Mouse (Mus musculus): Measurements from ENCODE around the gene Ube2v1. TPM values are rescaled to one million over a fixed set of nuclear protein-coding genes. Genes with fewer than 3 reads are reported as not detected.

The Ube2v1 gene
- polyA plus RNA-seq, 1 experiment from 2014 or later = 416 TPM

DNA sequence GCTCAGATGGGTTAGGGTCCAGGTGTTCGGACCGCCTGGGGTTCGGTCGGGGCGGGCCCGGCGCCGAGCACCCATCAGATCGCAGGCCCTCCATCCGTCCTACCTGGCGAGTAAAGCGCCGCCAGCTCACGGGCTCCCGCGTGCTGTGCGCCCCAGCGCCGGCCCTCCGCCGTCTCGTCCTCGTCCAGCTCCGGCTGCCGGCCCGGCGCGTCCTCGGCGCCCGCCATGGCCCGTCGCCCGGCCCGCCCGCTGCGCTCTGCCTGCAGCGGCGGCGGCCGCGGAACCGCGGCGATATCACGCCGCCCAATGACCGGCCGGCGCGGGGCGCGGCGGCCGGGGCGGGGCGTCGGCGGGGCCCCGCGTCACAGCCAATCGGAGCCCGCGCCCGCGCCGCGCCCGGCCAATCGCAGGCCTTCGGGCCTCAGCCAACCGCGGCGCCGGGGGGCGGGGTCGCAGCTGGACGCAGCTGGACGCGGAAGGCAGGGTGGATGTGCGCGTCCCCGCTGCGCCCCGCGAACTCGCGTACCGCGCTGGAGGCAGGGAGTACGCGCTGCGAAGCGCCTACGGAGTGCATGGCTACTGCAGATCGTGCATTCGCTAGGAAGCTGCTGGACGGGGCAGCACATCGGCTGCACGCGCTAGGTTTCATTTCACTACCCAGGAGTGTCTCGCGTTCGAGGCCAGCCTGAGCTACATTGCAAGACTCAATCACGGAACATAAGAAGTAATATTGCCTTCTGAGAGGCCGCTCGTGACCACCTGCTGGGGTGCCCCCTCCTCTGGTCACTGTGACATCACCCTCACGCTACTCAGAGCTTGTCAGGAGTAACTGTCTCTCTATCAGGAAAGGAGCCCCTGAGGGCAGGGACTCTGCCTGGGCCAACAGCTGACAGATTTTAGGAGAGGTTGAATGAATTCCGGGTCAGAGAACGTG, 29.6 kb upstream of the Ube2v1 start, which contains the start of gene Gm20431:
Gm20431 (minus strand) TSS at position 227 of the 934 bp plus-strand sequence.
- peak within 1 kb of the TSS; percentile 90 for H3K27ac ChIP-seq
- WGBS = under 1% methylated on average over 109 of the region's 110 CpGs

DNA sequence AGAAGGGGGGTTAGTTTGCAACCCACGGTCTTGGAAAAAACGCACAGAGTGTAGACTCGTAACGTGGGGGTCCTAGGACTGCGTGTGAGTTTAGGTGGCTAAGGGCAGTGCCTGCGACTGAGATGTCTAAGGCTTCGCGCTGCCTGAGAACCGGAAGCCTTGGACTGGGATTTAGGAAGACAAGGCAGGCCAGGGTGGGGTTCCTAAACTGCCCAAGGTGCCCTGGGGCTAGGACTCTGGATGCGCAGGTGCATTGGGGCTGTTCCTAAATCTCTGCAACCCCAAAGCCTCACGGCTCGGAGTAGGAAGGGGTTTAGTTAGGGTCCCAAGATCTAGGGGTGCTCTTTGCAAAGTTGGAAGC, 28.7 kb upstream of the Ube2v1 start:
- H3K4me1 ChIP-seq = peaks cover 51% of the 10 kb centered on the region
- H3K36me3 ChIP-seq (replicated peaks) = peaks cover 21% of the 10 kb centered on the region
- H3K27ac ChIP-seq = peak overlapping the region; percentile 90
- DNase-seq (ENCODE audit: extremely low spot score, low spot score) = peak; percentile 28
- H3K27me3 ChIP-seq (ENCODE audit: poor library complexity, severe bottlenecking) = peaks cover 17% of the 10 kb centered on the region
- 2% methylated on average over 12 of the region's 12 CpGs for WGBS
- peak overlapping the region; percentile 89 for H3K4me3 ChIP-seq
- H3K9me3 ChIP-seq = no peaks in the 10 kb centered on the region

More for the DNA sequence above, 29.6 kb upstream of the Ube2v1 start, which contains the start of gene Gm20431:
- peak; percentile 87 for DNase-seq (ENCODE audit: extremely low spot score, low spot score)
- Histone ChIP-seq H3K36me3 (replicated peaks) (peaks cover 20% of the 10 kb centered on the region), H3K4me3 (peak within 1 kb of the TSS; percentile 89), H3K27me3 (ENCODE audit: poor library complexity, severe bottlenecking) (peaks cover 17% of the 10 kb centered on the region), H3K4me1 (peaks cover 50% of the 10 kb centered on the region), H3K9me3 (no peaks in the 10 kb centered on the region)

DNA sequence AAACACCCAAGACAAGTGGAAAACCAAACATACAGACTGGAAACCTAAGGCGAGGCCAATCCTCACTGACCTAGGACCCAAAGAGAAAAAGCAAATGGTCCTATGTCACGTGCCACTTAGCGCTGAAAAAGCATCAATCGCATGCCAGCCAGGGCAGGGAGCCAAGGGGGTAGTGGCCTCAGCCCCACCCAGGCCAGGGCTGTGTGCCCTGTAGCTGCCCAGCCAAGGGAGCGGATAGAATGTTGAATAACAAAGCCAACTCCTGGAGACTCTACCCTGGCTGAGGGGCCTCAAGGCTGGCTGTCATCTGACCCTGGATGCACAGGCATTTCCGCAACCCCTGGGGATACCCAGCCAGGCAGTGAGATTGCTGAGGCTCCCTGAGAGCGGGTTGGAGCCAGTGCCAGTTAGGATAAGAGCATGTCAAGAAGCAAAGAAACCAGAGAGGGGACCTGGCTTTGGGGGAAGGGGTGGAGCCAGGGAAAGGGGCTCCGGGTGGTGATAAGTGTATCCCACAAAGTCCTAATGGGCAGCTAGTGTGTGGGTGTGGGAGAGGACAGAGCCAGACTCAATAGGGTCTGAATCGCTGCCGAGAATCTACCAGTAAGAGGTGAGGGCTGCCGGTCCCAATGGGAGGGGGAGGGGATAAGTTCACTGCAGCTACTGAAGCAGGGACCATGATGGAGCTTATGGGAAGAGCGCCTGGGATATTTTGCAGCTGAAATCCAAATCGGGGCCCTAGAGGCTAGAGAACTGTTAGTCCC, 28.1 kb upstream of the Ube2v1 start:
- H3K36me3 ChIP-seq (replicated peaks) = peaks cover 22% of the 10 kb centered on the region
- peak overlapping the region; percentile 89 for H3K4me3 ChIP-seq
- H3K4me1 ChIP-seq = peaks cover 51% of the 10 kb centered on the region
- no peak for DNase-seq (ENCODE audit: extremely low spot score, low spot score)
- H3K27ac ChIP-seq = peak overlapping the region; percentile 90
- H3K9me3 ChIP-seq = no peaks in the 10 kb centered on the region
- peaks cover 17% of the 10 kb centered on the region for H3K27me3 ChIP-seq (ENCODE audit: poor library complexity, severe bottlenecking)
- WGBS = 30% methylated on average over 13 of the region's 13 CpGs

DNA sequence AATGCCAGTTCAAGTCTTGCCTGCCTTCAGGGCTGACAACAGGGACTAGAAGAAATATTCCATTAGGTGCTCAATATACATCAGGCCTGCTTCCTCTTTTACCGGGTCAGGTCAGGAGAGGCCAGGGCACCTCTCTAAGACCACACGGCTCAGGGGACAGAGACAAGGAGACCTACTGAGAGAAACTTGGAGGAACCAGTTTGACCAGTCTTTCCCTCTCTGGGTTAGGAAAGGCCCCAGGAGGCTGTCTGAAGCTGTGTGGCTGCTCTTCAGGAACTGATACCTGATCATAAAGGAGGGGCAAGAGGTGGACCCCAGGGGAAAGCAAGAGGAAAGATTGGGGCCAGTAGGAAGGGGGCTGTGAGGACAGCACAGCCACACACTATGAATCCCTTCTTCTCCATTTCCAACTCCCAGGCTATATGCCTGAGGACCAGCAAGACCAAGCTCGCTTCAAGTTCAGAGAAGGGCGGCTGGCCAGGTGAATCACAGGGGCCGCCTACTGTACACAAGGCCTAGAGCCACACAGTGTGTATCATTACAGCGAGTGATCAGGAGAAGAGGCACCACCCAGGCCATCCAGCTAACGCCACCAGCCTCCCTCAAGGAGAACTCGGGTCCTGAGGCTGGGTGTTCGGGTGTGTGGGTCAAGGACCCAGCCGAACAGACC, 27.4 kb upstream of the Ube2v1 start:
- DNase-seq (ENCODE audit: extremely low spot score, low spot score) = no peak
- Histone ChIP-seq H3K36me3 (replicated peaks) (peaks cover 29% of the 10 kb centered on the region), H3K27ac (peak overlapping the region; percentile 4; the same call in 1 of the 2 replicates), H3K4me1 (peaks cover 51% of the 10 kb centered on the region), H3K27me3 (ENCODE audit: poor library complexity, severe bottlenecking) (peaks cover 17% of the 10 kb centered on the region), H3K9me3 (no peaks in the 10 kb centered on the region), H3K4me3 (peak overlapping the region; percentile 89)
- WGBS = 72% methylated on average over 10 of the region's 10 CpGs

DNA sequence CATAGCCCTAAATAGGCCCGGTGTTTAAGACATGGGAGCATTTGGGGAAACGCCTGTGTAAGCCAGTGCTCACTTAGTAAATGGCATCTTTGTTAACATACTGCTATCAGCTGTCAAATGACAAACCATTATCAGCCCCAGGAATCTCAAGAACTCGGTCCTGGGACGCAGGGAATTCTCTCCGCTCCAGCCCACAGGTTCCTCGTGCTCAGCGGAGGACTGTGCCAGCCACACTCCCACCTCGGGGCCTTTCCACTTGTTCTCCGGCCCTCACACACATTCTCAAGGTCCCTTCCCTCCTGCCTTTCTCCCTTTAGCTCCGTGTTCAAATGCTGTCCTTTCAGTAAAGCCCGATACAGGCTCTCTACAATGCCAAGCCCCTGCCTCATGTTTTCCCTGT, 26.8 kb upstream of the Ube2v1 start:
- Histone ChIP-seq H3K4me3 (no peak overlapping the region), H3K27me3 (ENCODE audit: poor library complexity, severe bottlenecking) (peaks cover 17% of the 10 kb centered on the region), H3K4me1 (peaks cover 51% of the 10 kb centered on the region), H3K27ac (no peak overlapping the region), H3K9me3 (no peaks in the 10 kb centered on the region), H3K36me3 (replicated peaks) (peaks cover 35% of the 10 kb centered on the region)
- DNase-seq (ENCODE audit: extremely low spot score, low spot score) = no peak
- 81% methylated on average over 11 of the region's 11 CpGs for WGBS

DNA sequence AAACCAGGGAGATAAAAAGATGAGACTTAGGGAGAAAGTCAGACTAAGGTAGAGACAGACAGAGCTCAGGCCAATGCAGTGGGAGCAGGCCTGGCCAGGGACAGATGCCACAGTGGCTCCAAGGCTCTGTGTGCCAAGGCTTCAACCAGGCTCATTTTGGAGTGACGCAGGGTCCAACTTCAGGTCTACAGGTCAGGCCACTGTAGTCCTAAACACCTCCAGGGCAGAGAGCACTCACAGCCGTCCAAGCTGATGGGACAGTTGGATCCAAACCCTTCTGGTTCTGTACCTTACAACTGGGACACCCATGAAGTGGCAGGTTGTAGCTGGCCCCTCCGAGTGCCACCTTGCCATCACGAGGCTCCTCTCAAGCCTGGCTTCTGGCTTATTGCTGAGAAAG, 26.1 kb upstream of the Ube2v1 start:
- WGBS = 90% methylated on average over 4 of the region's 4 CpGs

DNA sequence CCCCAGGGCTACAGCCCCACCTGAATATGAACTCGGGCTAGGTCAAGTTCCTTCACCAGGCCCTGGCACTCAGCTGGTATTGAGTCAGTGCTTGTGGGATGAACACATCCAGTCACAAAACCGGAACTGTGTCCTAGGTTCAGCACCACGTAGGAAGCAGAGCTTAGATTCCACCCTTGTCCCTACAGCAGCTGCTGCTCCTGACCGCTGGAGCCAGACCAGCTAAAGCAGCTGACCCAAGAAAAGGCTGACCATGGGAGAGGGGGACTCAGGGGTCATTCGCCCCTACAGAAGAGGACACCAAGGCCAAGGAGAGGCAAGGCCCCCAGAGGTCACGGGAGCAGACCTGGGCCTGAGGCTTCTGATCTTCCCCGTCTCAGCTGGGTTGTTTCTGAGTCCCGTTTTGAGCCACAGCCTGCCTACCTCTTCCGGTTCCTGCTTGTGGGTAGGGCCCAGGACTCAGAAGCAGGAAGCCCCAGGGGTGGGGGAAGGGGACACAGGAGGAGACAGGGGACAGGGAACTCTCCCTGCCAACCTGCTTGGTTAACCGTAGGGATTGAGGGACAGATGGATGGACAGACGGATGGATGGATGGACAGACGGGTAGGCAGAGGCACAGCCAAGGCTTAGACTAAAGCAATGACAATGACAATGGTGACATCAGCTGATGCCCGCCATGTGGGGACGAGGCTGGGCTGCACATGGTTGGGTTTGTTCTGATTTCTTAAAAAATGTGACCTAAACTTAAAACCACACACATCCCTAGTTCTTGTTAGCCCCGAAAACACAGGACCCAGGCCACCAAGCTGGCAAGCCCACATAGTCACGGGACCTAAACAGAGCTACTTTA, 25.0 kb upstream of the Ube2v1 start:
- 89% methylated on average over 16 of the region's 16 CpGs for WGBS
- H3K4me3 ChIP-seq = no peak overlapping the region
- H3K9me3 ChIP-seq = no peaks in the 10 kb centered on the region
- H3K27ac ChIP-seq = no peak overlapping the region
- peaks cover 54% of the 10 kb centered on the region for H3K36me3 ChIP-seq (replicated peaks)
- H3K4me1 ChIP-seq = peaks cover 43% of the 10 kb centered on the region
- H3K27me3 ChIP-seq (ENCODE audit: poor library complexity, severe bottlenecking) = peaks cover under 1% of the 10 kb centered on the region; the same call in 1 of the 2 replicates
- DNase-seq (ENCODE audit: extremely low spot score, low spot score) = no peak

More for the DNA sequence above, 26.1 kb upstream of the Ube2v1 start:
- DNase-seq (ENCODE audit: extremely low spot score, low spot score) = no peak
- H3K27ac ChIP-seq = no peak overlapping the region
- no peak overlapping the region for H3K4me3 ChIP-seq
- H3K27me3 ChIP-seq (ENCODE audit: poor library complexity, severe bottlenecking) = peaks cover 12% of the 10 kb centered on the region
- H3K4me1 ChIP-seq = peaks cover 51% of the 10 kb centered on the region
- H3K36me3 ChIP-seq (replicated peaks) = peaks cover 43% of the 10 kb centered on the region
- H3K9me3 ChIP-seq = no peaks in the 10 kb centered on the region

DNA sequence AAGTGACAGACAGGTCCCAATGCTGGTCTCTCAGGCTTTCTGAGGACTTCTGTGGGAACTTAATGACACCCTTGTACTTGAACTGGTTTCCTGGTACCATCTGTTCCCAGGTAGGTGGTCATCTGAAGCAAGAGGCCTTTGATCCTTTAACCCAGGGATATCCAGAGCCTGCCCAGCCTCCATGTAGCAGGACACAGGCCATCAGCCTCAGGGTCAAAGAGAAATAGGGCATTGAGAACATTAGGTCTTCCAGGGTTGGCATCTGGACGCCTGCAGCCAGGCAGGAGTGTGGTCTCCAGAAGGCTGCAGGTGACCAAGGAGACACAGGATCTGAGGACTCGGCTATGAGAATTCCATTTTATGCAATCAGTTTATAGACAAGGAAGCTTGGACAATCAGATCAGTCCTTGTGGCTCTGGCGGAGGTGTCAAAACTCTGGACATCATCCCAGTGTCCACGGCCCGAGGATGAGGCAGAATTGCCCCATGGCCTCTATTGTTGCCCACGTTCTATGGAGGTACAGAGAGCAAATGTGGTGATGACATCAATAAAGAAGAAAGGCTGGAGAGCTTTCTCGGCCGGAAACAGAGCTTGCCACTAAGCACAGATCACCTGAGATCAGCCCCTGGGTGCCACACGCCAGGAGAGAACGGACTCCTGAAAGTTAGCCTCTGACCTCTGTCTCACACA, 23.2 kb upstream of the Ube2v1 start:
- H3K9me3 ChIP-seq = no peaks in the 10 kb centered on the region
- no peak for DNase-seq (ENCODE audit: extremely low spot score, low spot score)
- H3K27me3 ChIP-seq (ENCODE audit: poor library complexity, severe bottlenecking) = no peaks in the 10 kb centered on the region
- peaks cover 67% of the 10 kb centered on the region for H3K36me3 ChIP-seq (replicated peaks)
- WGBS = 88% methylated on average over 10 of the region's 10 CpGs
- H3K4me3 ChIP-seq = no peak overlapping the region
- H3K27ac ChIP-seq = no peak overlapping the region
- H3K4me1 ChIP-seq = peaks cover 31% of the 10 kb centered on the region

DNA sequence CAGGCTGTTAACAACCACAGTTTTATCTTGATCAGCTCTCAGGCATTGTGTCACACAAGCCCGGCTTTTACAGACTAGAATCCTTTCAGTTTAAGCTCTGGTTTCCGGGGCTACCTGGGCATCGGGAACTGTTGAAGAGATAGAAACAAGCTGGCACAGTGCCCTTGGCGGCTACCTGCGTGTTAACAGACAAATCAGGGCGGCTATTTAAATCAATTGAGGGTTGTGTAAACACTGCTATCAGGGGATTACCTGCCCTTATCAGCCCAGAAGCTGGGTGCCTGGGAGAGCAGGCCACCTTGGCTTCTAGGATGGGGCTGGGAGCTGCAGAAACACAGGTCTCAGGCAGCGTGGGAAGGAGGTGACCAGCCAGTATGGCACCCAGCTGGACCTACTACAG, 20.8 kb upstream of the Ube2v1 start:
- Histone ChIP-seq H3K36me3 (replicated peaks) (peaks cover 82% of the 10 kb centered on the region), H3K27me3 (ENCODE audit: poor library complexity, severe bottlenecking) (no peaks in the 10 kb centered on the region), H3K4me3 (no peak overlapping the region), H3K4me1 (peaks cover 7% of the 10 kb centered on the region; the same call in 1 of the 2 replicates), H3K9me3 (no peaks in the 10 kb centered on the region), H3K27ac (no peak overlapping the region)
- 89% methylated on average over 7 of the region's 7 CpGs for WGBS
- no peak for DNase-seq (ENCODE audit: extremely low spot score, low spot score)

DNA sequence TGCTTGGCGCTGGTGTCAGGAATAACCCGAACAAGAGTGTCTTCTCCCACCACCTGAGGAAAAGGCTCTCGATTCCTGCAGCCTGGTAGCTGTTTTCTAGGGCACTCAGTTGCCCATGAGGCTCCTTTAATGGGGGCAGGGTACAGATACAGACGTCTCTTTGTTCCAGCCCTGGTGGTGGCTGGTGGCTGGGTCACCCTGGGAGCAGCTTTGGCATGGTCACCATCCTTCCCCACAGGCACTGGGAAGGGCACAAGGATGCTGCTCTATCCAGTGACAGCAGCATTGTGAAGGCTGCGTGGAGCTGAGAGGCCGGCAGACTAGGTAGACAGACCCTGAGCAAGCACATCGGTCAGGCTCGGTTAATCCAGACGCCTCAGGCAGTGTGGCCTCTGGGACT, 19.7 kb upstream of the Ube2v1 start:
- peaks cover 2% of the 10 kb centered on the region; the same call in 1 of the 2 replicates for H3K4me1 ChIP-seq
- WGBS = 85% methylated on average over 9 of the region's 9 CpGs
- peaks cover 80% of the 10 kb centered on the region for H3K36me3 ChIP-seq (replicated peaks)
- no peaks in the 10 kb centered on the region for H3K27me3 ChIP-seq (ENCODE audit: poor library complexity, severe bottlenecking)
- DNase-seq (ENCODE audit: extremely low spot score, low spot score) = no peak
- no peak overlapping the region for H3K4me3 ChIP-seq
- H3K9me3 ChIP-seq = no peaks in the 10 kb centered on the region
- H3K27ac ChIP-seq = no peak overlapping the region; the same call in 1 of the 2 replicates

DNA sequence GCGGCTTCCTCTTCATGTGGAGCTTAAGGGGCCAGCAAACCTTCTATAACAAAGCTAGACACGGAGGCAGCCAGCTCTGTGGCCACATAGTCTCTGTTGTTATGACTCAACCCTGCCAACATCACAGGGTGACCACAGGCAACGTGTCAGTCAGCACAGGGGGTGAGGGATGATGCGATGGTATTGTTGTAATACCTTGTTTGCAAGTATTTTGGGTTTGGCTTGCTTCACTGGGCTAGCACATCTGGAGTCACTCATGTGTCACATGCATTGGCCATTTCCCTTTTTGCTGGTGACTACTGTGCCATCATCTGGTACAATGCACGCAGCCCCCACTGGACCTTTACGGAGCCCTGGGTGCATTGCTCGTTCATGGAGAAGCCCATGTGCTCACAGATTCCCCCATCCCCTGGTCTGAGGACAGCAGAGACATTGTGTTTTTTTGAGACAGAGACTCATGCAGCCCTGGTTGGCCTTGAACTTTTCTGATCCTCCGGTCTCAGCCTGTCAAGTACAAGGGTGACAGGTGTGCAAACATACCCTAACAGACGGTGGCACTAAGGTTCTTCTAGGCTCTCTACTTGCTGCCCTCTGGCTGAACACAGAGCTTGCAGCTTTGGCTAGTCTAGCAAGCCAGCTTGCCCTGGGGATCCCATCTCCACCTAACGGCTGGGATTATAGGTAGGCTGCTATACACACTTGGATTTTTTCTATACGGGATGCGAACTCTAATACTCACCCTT, 17.6 kb upstream of the Ube2v1 start:
- Histone ChIP-seq H3K27me3 (ENCODE audit: poor library complexity, severe bottlenecking) (no peaks in the 10 kb centered on the region), H3K4me1 (no peaks in the 10 kb centered on the region; the same call in 1 of the 2 replicates), H3K4me3 (no peak overlapping the region), H3K9me3 (no peaks in the 10 kb centered on the region), H3K36me3 (replicated peaks) (peaks cover 93% of the 10 kb centered on the region), H3K27ac (no peak overlapping the region)
- 93% methylated on average over 12 of the region's 12 CpGs for WGBS
- no peak for DNase-seq (ENCODE audit: extremely low spot score, low spot score)

All from forebrain, embryonic 10.5 days (tissue).